Mouse (Mus musculus) hematopoietic multipotent progenitor cell, adult 10-12 weeks (in vitro differentiated cells): Measurements from ENCODE around the gene Hyal6. TPM values are rescaled to one million over a fixed set of nuclear protein-coding genes. Genes with fewer than 3 reads are reported as not detected.

Experiments
- polyA plus RNA-seq: library from polyadenylated mRNA; stranded (reverse); fragments of >175 nt; gene quantifications from 2 replicates; pipeline ENCODE4 v1.2.3, GENCODE M21; 2012; ENCODE audit warnings: low replicate concordance

The Hyal6 gene
- not detected in 2 replicates for polyA plus RNA-seq

GRCm38 (mm10) chr6:24732945-24733344 is at the start of gene Hyal6:
Hyal6 (plus strand) TSS chr6:24733245.

GRCm38 (mm10) chr6:24748029-24748428 is 15.0 kb downstream of the Hyal6 start, which contains the start of gene Hyal4:
Hyal4 (plus strand) TSS chr6:24748329.

GRCm38 (mm10) chr6:24790888-24791287 is 57.8 kb downstream of the Hyal6 start, which contains the start of gene Spam1:
Spam1 (plus strand) TSS chr6:24791188.

Other genes starting within 250 kb of the Hyal6 start
- gene Iqub, start 218.2 kb upstream of the Hyal6 start, polyA plus RNA-seq = not detected in 2 replicates
- 1.7 and 4.6 TPM in 2 replicates for gene Ndufa5, start 205.2 kb upstream of the Hyal6 start, polyA plus RNA-seq
- gene Asb15, start 205.1 kb upstream of the Hyal6 start, polyA plus RNA-seq = not detected in 2 replicates
- not detected in 2 replicates for gene Lmod2, start 135.5 kb upstream of the Hyal6 start, polyA plus RNA-seq
- gene Wasl, start 68.2 kb upstream of the Hyal6 start, polyA plus RNA-seq = 29.2 and 105 TPM in 2 replicates
- not detected in 2 replicates for gene Hyal4, start 15.1 kb downstream of the Hyal6 start, polyA plus RNA-seq
- gene Spam1, start 57.9 kb downstream of the Hyal6 start, polyA plus RNA-seq = not detected in 2 replicates
- not detected in 2 replicates for gene Hyal5, start 124.8 kb downstream of the Hyal6 start, polyA plus RNA-seq
- 0.11 and 0.25 TPM in 2 replicates for gene Tmem229a, start 223.1 kb downstream of the Hyal6 start, polyA plus RNA-seq